Mouse (Mus musculus) c-Kit-negative CD71-positive TER-119-positive erythroid progenitor cells, embryonic 14.5 days (primary cell): ENCODE data around the gene Itga6.
"Not testable (repeated sequence)": the region's sequence is repeated elsewhere in the genome, so short reads cannot be mapped to it uniquely, and the experiment has no call there.

Experiments
- DNase-seq: peaks from one replicate; pipeline ENCODE4 v3.0.0-alpha.2; 2013; ENCODE audit warnings: low read depth, low spot score

Gene Itga6

DNA sequence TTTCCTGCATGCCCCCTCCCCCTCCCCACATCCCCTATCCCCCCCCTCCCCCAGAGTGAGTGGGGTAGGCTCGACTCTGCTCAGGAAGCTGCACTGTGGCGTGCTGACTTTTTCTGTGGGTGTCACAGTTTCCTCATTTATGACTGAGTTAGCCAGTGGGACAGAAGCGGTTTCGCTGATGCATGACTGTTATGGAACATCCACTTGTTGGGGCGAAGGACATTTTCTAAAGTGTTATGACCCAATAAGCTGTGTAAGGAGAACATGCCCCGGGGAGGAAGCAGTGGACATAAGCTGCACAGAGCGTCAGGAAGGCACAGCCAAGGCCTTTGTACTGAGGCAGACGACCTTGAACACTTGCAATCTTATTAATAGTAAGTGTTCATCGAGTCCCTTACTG, 97.9 kb downstream of the Itga6 start:
- DNase-seq = no peak

DNA sequence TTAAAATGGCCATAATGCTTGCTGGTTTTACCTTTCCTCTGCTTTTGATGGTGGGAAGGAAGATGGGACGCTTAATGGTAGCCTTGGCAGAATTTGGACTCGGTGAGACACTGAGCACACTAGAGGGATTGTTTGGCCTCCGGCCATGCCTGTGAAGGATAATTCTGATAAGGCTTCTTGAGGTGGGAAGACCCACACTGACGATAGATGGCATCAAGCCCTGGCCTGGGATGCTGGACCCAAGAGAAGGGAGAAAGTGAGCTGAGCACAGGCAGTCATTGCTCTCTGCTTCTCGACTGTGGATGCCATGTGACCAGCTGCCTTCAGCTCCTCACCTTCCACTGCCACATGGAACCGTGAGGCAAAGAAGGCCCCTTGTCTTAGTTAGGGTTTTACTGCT, 99.5 kb downstream of the Itga6 start:
- DNase-seq = no peak

DNA sequence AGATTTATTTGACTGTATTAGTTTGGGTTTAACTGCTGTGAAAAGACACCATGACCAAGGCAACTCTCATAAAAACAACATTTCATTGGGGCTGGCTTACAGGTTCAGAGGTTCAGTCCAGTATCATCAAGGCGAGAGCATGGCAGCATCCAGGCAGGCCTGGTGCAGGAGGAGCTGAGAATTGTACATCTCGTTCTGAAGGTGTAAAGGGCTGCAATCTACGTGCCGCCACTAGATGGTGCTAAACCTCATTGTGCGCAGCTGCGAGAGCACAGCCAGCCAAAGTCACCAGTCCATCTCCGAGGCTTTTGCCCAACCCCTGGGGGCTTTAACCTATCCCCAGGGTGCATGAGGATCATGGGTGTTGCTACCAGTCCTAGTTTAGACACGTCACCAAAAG, 106.7 kb downstream of the Itga6 start:
- DNase-seq = not testable (repeated sequence)

DNA sequence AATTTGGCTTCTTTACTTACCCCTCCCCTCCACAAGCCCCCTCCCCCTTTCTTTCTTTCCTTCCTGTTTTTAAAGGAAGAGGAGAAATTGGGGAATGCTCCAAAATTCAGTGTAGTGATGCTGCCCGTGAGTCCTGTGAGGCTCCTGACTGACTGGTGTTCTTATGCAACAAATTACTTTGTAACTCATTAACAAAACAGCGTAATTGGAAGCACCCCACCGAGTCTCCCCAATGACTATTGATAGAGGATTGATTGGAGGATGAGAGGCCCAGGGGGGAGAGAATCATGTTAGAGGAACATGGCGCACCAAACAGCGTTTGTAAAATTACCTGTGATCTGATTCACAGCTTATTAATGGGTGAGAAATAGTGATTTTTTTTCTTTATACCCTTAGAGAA, 109.7 kb downstream of the Itga6 start:
- no peak for DNase-seq

DNA sequence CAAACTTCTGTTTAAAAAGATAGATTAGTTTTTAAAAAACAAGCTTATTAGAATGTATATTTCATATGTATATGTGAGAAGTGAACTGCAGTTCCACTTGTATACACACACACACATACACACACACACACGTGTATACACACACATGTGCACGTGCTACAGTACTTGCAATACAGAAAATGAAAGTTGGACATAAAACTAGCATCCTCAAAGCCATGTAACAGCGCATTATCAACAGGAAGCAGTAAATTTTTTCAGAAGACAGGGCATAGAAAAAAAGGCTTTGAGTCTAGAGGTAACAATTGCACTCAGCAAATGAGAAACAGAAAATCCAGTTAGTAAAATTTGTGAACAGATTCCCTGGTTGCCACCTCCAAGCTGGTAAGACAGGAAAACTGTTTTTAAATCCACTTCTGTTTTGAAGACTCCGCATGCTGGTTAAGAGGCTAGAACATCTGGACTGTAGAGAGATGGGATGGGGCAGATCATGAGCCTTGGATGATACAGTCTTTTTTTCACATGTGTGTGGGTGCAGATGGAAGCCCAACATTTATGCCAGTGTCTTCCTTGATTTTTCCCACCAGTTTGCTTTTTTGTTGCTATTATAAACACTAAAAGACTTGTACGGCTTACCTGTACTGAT, 118.2 kb downstream of the Itga6 start:
- no peak for DNase-seq

DNA sequence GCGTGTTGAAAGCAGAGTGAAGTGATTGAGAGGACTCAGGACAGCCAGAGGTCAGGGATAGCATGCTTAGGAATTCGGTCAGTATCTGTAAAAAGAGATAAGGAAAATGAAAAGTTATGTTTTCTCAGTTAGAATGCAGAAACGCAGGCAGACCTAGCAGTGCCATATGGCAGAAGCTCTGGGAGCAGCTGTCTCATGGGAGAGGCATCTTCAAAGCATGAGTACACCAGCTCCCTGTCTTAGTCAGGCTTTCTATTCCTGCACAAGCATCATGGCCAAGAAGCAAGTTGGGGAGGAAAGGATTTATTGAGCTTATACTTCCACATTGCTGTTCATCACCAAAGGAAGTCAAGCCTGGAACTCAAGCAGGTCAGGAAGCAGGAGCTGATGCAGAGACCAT, 119.6 kb downstream of the Itga6 start:
- DNase-seq = no peak

DNA sequence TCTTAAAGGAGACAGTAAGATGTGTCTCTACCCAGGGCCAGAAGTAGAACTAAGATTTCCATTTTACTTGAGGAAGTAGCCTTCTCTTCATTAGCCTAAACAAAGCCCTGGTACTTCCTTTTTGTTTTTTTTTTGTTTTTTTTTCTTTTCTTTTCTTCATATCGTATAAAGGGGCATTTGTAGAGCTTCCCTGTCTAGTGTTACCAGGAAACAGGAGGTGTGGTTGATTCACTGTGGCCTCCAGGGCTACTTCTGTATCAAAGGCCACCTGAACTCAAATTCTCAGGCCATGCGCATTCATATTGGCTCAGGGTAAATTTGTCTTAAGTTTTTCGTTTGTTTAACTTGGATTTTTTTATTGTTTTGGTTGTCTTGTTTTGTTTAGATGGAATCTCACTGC, 120.5 kb downstream of the Itga6 start:
- no peak for DNase-seq

DNA sequence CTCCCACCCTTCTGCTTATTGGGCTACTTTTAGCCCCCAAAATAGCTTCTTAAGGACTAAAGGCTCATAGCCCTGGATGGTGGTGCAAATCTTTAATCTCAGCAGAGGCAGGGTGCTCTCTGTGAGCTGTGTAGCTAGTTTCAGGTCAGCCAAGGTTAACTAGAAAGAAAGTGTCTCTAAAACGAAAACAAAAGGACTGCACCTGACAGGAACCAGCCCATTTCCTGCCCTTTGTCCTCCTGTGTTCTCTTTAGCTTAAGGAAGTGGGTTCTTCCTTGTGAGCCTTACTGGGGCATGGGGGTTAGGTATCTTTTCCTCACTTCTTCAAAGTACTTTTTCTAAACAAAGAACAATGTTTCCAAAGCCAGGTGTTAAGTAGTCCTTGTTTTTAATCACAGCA, 121.1 kb downstream of the Itga6 start:
- DNase-seq = no peak

DNA sequence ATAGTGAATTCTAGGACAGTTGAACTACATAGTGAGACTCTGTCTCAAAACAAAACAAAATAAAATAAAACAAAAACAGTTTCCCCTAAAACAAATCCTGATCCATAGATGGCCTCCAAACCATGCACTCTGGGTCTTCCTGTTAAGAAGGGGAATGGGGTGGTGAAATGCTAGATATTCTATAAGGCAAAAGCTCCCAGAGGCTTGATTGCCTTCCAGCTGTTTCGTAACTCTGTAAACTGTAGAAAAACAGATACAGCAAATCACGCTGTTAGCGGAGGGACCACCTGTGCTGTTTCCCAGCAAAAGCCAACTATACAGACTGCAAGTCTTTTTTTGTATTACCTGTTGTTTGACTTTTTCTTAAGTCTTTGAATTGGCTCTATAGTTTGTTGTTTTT, 121.6 kb downstream of the Itga6 start:
- DNase-seq = no peak

DNA sequence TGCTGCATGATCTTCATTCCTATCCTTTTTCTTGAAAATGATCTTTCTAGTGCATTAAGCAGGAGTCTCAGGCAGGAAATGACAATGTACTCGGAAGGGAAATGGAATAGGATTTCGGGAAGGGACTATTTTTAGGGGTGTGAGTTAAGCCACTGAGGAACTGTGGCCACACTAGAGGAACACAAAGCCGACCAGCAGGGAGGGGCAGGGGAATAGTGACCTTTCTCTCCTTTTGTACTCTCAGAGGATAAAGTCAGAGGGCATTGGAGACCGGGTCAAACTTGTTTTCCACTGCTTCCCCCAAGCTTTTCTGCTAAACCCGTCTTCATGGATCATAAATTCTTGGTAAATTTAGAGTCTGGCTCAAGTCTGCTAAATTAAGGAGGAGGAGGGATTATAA, 122.1 kb downstream of the Itga6 start:
- no peak for DNase-seq

DNA sequence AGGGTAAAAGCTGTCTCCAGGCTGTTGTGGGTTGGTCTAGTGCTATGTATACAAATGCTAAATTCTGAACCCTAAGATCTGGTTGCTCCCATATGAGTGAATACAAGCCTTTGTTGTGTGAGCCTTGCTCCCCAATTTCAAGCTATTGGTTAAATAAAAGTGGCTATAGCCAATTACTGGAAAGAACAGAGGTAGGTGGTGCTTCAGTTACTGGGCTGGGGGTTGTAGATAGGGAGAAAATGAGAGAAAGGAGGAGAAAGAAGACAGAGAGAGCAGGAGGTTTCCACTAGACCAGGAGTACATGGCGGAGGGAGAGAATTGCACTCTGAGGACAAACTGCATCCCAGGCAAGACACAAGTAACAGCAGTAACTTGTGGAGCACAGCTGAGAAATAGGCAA, 122.8 kb downstream of the Itga6 start:
- no peak for DNase-seq

DNA sequence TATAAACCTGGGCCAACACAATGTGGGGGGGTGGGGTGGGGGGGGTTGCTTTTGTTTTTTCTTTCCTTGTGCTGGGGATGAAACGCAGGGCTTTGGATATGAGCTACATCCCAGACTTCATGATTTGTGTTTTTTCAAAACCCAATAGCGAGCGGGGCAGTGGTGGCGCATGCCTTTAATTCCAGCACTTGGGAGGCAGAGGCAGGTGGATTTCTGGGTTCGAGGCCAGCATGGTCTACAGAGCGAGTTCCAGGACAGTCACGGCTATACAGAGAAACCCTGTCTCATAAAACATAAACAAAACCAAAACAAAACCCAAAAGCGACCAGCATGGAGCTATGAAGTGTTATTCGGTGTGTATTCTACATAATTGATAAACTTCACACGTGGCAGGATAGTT, 126.7 kb downstream of the Itga6 start:
- DNase-seq = no peak

DNA sequence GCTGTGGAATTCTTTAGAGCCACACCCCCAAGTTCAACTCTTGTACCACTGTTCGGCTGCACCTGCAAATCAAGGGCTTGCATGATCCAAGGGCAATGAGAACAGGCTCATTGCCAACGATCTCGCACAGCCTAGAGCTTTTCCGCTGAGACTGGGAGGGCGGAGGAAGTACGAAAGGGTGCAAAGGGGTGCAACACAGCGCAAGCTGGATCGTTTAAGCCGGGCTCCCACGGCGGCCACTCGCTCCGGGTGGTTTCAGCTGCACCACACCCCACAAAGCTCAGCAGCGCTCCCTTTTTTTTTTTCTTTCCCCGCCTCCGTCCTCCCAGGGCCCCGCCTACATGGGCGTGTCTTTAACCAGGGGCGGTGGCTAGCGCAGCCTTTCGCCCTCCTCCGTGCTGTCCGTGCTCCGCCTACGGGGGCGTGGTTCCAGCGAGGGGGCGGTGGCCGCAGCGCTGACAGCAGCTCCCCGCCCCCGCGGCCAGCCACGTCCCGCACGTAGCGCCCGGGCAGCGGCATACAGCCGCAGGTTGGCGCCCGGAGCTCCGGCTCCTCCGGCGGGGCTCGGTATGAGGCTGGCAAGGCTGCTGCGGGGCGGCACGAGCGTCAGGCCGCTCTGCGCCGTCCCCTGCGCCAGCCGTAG, 127.5 kb downstream of the Itga6 start, which contains the start of gene Pdk1:
Gene Pdk1 (plus strand): TSS at position 424 of the 643 bp plus-strand sequence.
- peak; percentile 98 for DNase-seq

DNA sequence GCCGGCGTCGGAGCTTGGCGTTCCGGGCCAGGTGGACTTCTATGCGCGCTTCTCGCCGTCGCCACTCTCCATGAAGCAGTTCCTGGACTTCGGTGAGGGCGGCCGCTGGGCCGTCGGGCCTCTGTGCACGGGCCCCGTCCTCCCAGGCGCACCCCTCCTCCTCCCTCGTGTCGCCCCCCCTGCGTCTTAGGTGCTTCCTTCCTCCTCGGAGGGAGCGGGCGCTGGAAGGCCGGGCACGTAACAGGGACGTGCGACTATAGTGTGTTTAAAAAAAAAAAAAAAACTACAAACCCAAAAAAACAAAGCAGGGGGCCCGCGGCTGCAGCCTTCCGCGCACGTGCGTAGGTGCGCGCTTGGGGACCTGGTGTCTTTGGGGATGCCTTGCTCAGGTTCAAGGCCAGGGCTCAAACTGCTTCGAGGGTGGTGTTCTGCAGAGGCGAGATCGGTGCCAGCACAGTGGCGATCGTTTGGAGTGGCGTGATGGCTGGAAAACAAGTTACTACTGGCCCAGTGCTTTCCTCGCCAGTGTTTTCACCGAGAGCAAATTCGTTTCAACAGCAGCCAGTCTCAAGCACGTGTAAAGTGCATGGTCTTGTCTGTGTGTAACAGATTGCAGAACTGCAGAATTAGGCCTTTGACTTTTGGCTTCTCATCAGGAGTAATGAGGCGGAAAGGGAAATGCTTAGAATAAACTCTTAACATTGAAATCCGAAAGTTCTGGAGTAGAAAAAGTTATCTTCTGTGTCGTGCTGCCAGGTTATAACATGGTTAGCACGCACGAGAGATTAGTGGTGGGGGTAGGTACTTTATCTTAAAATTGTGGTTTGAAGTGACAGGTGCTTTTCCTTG, 128.3 kb downstream of the Itga6 start:
- DNase-seq = peak; percentile 28

DNA sequence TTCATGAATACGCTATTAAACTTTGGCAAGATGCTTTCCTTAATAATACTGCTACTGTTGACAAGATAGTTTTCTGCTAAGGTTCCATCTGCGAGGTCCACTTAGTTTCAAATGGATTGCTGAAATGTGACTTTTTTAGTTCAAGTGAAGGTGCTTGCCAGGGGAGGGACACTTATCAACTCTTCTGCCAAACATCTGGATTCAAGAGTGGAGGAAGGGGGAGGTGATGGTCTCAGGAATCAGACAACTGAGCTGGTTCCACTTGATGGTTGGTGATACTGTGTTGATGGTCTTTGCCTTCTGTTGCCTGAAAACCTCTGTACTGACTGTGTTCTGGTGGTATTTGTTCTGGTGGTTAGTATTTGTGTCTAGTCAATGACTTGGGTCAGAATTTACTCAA, 129.0 kb downstream of the Itga6 start:
- peak; percentile 38 for DNase-seq

DNA sequence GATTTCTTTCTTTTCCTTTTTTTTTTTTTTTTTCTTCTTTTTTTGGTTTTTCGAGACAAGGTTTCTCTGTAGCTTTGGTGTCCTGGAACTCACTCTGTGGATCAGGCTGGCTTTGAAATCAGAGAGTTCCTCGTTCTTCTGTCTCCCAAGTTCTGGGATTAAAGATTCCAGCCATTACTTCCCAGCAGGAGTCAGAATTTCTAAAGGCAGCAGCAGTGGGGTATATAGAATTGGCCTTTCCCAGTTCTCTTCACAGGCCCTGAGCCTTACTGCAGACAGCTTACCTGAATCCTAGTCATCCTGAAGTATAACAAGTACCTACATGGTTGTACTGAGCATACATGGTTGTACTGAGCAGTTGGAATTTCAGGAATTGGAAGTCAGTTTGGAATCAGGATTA, 129.4 kb downstream of the Itga6 start:
- DNase-seq = no peak

DNA sequence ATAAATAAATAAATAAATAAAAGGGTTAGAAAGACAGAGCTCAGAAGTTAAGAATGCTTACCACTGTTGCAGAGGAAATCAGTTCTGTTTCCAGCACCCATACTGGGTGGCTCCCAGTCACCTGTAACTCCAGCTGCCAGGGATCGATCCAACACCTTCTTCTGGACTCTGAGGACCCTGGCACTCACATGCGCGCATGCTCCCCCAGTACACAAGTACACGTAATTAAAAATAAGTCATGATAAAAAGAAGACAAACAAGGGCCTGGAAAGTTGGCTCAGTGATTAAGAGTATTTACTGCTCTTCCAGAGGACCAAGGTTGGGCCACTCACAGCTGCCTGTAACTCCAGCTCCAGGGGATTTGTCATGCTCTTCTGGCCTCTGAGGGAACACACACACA, 132.4 kb downstream of the Itga6 start:
- peak; percentile 4 for DNase-seq

DNA sequence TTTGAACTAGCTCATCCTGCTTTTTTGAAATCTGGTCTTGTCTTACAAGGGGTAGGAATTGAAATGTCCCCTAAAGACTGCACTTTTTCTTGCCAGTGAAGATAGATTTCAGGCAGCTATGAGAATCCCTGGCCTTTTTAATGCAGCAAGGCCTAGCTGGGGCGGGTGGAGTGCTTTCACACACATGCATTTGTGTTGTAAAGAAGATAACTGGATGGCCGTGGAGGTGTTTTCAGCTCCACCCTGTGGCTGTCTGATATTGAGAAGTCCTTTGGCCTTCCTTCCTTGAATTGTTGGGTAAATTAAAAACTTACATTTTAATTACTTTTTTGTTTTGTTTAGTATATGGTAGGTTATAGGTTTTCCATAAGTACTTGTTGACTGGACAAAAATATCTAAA, 133.0 kb downstream of the Itga6 start:
- DNase-seq = peak; percentile 26

DNA sequence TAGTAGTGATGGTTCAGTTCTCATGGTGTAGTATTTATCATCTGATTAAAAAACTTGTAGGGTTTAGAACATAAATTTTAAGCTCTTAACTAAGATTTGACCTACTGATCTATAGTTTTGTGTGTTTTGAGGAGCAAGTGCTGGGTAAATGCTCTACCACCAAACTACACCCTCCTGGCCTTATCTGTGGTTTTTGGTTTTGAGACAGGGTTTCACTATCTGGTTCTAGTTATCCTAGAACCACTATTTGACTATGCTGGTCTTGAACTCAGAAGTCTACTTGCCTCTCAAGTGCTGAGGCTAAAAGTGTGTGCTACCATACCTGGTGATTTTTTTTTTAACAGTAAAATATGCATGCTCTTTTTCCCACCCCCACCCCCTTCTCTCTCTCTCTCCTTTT, 133.5 kb downstream of the Itga6 start:
- peak; percentile 4 for DNase-seq

DNA sequence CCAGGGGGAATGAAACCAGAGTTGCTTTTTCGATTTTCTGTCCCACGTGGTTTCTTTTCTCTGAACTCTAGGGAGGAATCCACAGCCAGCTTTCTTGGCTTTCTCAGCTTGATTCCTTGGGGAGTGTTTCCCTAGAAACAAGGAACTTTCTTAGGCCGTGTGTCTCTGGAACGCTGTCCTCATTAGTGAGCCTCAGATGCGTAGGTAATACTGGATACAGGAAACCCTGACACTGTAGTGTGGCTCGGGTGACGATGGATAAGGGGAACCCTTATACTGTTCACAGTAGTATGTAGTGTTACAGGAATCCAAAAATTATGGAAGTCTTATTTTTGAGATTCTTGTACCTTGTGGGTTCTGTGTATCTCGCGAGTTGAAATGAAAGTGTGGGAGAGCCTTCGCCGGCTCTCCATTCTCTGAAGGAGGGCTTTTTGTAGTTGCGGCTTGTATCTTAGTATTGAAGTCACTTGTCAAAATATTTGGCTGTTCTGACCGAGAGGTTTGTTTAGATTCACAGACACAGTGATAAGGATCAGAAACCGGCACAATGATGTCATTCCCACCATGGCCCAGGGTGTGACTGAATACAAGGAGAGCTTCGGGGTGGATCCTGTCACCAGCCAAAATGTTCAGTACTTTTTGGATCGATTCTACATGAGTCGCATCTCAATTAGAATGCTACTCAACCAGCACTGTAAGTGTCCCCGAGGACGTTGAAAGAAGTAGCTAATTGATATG, 137.7 kb downstream of the Itga6 start:
- DNase-seq = no peak

DNA sequence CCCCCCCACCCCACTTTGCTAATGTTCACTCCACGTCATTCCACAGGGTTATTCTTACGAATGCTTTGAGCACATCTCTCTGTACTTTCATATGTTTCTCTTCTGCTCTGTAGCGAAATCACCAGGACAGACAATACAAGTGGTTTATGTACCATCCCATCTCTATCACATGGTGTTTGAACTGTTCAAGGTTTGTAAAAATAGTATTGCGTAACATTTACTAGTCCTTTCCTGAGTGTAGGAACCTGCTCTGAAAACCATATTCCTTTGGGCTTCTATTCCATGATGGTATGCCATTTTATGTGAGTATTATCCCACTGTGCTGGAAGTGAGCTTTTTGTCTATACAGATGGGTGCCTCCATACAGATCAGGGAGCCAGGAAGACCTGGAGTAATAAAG, 141.9 kb downstream of the Itga6 start:
- DNase-seq = no peak

DNA sequence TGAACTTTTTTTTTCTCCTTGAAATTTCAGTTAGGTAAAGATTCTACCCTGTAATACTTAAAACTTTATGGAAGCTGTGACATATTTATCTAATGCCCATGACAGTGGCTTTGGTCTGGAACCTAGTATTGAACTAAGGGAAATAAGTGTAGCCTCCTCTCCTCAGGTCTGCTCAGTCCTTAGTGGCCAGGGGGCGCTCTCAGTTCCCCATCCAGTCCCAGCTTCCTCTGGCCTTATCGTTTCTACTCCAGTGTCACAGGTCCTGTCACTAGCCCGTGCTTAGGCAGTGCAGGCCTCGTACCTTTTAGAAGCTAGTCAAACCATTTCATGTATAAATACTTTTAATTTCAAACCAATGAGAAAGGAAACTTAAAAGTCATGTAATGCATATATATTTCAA, 143.0 kb downstream of the Itga6 start:
- no peak for DNase-seq
